Mouse (Mus musculus) large intestine, adult 2 months (tissue): ENCODE data around the gene Arhgap42. TPM values are rescaled to one million over a fixed set of nuclear protein-coding genes. Genes with fewer than 3 reads are reported as not detected.

Experiments used
- DNase-seq: peaks from one replicate; pipeline ENCODE4 v3.0.0-alpha.2; 2012; ENCODE audit warnings: low read depth, low spot score
- WGBS: fragments of 180-500 bp; shearing (Covaris S2); methylation state at CpG from one replicate; pipeline ENCODE4 v1.1.7; 2018; 5-methylcytosine and 5-hydroxymethylcytosine counted together
- polyA plus RNA-seq: library from polyadenylated mRNA; depleted of rRNA; stranded (reverse); fragments of >200 nt; gene quantifications from 2 replicates; pipeline ENCODE4 v1.2.3, GENCODE M21; 2012

Arhgap42 gene
- polyA plus RNA-seq, 1 experiment = 5.0 TPM

GRCm38 (mm10) chr9:9154636-9155035 lies 84.3 kb downstream of the Arhgap42 start:
- WGBS = 93% methylated on average over 3 of the region's 3 CpGs
- DNase-seq = no peak

GRCm38 (mm10) chr9:9144301-9145121 lies 94.4 kb downstream of the Arhgap42 start:
- 58% methylated on average over 7 of the region's 7 CpGs for WGBS
- DNase-seq = no peak

DNA sequence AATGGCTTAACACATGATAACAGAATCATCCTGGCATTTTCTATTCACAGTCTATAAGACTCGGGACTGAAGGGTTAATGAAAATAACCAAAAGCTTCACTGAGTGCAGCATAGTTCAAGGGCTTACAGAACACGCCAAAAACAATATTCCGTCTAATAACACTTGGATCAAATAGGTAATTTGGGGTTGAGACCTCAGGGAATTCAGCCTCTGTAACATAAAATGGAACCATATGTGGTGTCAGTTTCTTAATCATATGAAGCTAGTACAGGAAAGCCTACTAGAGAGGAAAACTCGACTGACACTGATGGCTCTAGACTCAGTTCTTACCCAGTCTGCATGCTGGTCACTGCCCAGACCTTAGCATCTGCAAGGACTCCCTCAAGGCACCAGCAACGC lies 95.8 kb downstream of the Arhgap42 start:
- no peak for DNase-seq

GRCm38 (mm10) chr9:9142561-9142960 lies 96.3 kb downstream of the Arhgap42 start:
- 75% methylated on average over 7 of the region's 7 CpGs for WGBS

More for the DNA sequence above, 95.8 kb downstream of the Arhgap42 start:
- 82% methylated on average over 5 of the region's 5 CpGs for WGBS

DNA sequence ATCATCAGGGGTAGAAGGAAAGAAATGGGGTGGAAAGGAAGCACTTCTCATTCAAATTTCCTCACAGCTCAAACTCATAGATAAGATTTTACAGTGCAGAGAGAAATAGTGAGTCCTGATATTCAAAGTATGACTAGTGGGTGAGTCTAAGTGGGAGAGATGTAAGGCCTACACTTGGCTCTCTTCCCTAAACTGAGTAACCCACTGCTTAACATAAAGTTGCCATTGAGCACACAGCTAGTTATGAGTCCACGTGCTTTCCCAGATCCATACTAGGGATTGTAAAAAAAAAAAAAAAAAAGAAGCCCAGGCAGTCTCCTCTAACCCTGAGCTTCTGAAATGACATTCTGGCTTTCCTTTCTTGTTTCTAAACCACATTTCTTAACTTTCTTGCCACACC lies 96.8 kb downstream of the Arhgap42 start:
- 50% methylated on average over 1 of the region's 1 CpGs for WGBS
- DNase-seq = no peak

More at GRCm38 (mm10) chr9:9142561-9142960, 96.3 kb downstream of the Arhgap42 start:
- no peak for DNase-seq

DNA sequence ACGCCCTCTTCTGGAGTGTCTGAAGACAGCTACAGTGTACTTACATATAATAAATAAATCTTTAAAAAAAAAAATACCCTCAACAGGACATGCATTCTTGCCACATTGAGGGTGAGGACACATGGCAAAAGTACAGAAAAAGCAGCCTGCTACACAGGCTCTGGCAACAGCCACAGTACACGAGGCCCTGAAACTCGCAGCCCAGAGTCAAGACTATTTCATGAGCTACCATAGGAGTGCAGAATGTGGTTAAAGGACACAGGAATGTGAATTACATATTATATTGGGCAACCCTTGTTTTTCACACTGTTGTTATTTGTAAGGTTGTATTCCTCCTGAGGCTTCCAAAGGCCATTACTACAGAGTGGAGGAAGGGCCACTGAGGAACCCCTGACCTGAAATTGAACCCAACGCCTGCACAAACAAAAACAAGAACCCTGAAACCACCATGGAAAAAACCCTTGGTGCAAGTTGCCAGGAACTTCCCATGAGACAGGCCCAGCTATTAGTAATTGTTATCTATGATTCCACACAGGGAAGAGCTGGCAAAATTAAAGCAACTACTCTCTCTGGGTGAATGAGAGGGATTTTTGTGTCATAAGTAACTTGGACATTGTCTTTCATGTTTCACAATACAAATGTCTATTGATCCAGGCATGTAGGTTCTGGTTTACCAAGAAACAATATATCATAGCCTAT lies 109.8 kb downstream of the Arhgap42 start:
- 81% methylated on average over 4 of the region's 4 CpGs for WGBS
- DNase-seq = no peak

DNA sequence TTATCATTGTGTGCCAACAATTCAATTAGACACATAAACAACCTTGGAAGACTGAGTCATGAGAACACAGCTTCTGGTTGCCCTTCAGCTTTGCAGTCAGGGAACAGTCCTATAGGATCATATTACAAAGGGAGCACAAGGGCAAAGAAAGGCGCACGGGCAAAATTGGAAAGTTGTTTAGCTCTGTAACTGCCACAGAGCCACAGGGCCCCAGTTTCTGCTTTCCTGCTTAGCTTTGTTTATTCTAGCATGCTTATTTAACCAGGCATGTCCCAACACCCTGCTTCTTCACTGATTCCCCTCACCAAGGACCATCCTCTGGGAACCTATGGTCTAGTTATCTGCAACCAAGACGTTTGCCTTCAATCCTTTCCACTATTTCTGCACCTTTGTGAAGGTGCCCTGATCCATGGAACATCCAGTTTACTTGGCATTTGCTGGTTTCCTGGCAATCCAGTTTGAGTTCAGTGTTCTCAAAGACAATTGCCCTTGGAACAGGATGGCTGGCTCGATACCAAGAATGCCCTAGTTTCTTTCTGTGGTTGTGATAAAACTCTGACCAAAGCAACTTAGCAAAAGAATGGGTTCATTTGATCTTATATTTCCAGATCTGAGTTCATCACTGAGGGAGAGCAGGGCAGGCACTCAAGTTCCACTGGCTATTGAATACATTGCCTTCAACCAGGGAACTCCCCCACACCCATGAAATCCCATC lies 111.7 kb downstream of the Arhgap42 start:
- DNase-seq = no peak
- whole genome bisulfite sequencing = 34% methylated on average over 4 of the region's 4 CpGs

GRCm38 (mm10) chr9:9124156-9124555 lies 114.7 kb downstream of the Arhgap42 start:
- DNase-seq = no peak
- WGBS = 68% methylated on average over 2 of the region's 2 CpGs

- no peak for DNase-seq
- WGBS = 83% methylated on average over 3 of the region's 3 CpGs
These were observed 124.6 kb downstream of the Arhgap42 start for GRCm38 (mm10) chr9:9114266-9114665.

GRCm38 (mm10) chr9:9113847-9114246 lies 125.1 kb downstream of the Arhgap42 start:
- DNase-seq = no peak
- WGBS = 57% methylated on average over 1 of the region's 1 CpGs

DNA sequence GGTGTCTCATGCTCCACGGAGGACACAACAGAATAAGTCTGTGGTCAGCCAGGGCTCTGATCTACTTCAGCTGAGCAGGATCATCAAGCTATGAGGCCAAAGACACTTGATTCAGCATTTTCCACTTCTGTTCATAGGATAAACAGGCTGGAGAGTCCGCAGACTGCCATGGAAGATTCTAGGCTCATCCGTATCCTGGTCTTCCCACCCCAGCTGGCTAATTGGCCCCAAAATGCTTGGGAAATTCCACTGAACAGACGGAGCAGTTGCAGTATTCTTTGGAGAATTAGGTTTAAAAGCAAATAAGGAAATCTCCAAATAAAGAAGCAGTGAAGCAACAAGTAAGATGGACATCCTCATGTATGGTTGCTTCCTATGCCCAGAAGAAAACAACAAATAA lies 126.0 kb downstream of the Arhgap42 start:
- 71% methylated on average over 4 of the region's 4 CpGs for WGBS
- DNase-seq = no peak

GRCm38 (mm10) chr9:9107697-9108096 lies 131.2 kb downstream of the Arhgap42 start:
- DNase-seq = no peak

DNA sequence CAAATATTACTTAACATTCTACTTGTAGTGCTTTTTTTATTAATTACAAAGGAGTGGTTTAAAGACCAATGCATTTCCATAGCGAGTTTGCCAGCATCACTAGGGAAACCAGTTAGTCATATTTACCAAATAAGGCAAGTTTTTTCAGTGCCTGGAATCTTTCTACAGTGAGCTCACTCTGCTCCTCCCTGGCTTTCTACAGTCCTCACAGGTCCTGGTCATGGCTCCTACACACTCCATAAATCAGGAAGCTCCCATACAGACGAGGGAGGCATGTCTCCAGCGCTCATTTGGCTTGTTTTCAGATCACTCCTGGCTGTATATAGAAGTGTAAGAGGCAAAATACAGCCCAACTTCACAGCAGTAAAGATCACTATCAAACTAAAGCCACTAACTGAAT lies 134.1 kb downstream of the Arhgap42 start:
- DNase-seq = no peak
- 48% methylated on average over 3 of the region's 3 CpGs for WGBS

DNA sequence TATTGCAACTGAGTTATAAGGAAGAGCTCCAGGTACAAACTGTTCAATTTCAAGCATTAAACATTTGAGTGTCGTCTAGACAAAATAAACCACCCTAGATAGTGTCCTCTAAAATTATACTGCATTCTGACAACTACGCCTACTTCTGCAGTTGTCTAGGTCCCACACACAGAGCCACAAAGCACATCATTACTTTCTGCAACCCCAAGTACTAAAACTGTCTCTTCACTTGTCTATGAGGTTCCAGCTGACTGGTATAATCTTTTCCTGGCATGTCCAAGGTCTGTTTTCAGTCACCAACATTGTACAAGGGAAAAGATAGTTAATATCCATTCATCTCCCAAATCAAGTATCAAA lies 136.8 kb downstream of the Arhgap42 start:
- WGBS = 84% methylated on average over 2 of the region's 2 CpGs
- DNase-seq = no peak

DNA sequence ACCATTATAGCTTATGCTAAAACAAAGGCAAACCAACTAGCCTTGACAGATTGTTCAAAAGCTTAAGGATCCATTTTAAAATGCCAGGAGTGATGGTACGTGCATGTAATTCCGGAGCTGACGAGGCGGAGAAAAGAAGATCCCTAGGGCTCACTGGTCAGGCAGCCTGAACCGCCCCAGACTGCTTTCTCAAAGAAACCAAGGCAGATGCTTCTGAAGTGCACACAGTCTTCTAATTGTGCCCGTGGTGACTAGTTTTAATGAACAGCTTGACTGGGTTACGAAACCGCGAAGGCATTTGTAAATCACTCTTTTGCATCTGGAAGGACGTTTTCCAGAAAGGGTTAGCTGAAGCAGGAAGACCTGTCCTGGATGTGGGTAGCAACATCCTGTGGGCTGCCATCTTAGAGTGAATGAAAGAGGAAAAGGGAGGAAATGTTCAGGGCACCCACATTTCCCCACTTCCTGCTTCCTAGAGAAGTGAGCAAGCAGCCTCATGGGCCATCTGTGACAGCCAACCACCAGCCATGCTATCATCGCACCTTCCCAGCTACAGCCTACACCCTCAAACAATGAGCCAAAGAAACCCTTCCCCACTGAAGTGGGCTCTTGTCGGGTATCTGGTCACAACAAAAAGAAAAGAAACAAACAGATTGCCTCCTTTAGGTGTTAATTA lies 137.3 kb downstream of the Arhgap42 start:
- 88% methylated on average over 12 of the region's 12 CpGs for WGBS
- DNase-seq = no peak

DNA sequence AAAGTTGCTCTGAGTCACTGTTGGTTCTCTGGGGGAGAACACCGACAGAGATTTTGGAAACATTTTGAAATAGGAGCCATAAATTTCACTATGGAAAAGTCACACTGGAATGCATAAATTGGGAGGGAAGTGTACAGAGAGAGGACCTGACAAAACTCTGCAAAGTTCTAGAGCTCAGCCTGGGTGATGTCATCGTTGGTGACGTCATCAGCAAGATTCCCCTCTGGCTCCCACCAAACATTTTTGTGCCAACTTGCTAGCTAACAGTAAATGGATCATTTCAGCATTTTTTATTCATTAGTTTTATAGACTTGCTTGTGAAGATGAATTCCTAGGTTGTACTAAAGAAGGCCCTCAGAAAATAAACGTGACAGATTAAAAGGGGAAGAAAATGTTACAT lies 137.8 kb downstream of the Arhgap42 start:
- DNase-seq = no peak
- 68% methylated on average over 4 of the region's 4 CpGs for WGBS

DNA sequence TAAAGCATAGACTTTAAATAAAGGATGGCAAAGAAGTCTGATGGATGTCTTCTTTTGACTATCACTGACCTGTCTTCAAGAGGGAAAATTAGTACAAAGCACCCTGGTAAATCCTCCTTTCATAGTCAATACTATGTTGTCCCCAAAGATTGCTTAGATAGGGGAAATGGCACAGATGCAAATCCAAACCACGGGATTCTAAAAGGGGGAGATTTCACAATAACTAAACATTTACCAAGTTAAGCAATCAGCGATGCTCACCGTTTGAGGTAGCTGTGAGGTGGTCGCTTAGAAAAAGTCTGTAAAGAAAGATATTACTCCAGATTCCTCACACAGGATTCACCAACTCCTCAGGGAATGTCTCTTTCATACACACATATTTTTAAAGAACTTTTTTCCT lies 141.1 kb downstream of the Arhgap42 start:
- DNase-seq = no peak
- WGBS = 51% methylated on average over 4 of the region's 4 CpGs

DNA sequence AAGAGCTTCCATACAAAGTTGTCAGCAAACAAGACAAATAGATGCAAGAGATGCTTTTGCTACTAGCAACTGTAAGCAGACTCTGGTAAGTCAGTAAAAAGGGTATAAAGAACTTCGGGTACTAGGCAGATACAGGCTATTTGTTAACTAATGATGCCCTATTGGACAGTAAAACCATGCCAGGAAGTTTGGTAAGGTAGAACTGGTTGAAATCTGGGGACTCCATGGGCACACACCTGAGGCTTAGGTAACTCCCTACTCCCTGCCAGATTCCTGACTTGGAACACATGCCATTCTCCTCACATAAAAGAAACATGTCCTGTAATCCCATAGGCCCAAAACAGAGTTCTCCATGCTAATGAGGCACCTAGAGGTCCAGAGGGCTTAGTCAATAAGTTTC lies 142.1 kb downstream of the Arhgap42 start:
- WGBS = 83% methylated on average over 1 of the region's 1 CpGs
- DNase-seq = no peak

- 56% methylated on average over 1 of the region's 1 CpGs for WGBS
- DNase-seq = no peak
These were observed 145.8 kb downstream of the Arhgap42 start for GRCm38 (mm10) chr9:9093096-9093495.

- DNase-seq = peak; percentile 24
- WGBS = 57% methylated on average over 2 of the region's 2 CpGs
These were observed 155.5 kb downstream of the Arhgap42 start for GRCm38 (mm10) chr9:9083441-9083840.
